Mouse (Mus musculus): ENCODE results near the gene Zfp609. TPM values are rescaled to one million over a fixed set of nuclear protein-coding genes. Genes with fewer than 3 reads are reported as not detected.

Zfp609 gene
- polyA plus RNA-seq, 1 experiment, result 10.4 TPM

DNA sequence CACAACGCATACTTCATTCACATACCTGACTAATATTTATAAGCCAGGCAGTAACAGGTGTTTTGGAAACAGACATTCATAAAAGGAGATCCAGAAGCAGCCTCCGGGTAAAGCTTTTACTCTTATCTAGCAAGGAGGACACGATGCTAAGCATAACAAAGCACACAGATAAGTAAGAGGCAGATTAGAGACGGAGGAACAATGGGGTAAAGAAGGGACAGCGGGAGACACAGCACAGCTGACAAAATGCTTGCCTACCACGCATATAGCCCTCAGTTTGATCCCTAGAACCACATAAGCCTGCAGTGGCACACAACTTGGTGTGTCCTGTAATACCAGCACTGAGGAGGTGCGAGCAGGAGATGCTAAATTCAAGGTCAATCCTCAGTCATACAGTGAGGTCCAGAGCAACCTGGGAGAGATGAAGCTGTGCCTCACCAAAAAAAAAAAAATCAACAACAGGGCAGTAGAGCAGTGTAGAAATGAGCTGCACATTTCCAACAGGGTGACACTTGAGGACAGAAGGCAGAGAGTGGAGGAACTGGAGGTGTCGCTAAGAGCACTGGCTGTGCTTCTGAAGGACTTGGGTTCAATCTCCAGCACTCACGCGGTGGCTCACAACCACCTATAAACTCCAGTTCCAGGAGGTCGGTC, 56.2 kb downstream of the Zfp609 start:
- no peaks in the 10 kb centered on the region; the same call in 1 of the 2 replicates for H3K4me1 ChIP-seq (ENCODE audit: control insufficient read depth, insufficient read depth, low read length)
- no peaks in the 10 kb centered on the region for H3K27me3 ChIP-seq (ENCODE audit: control insufficient read depth, insufficient read depth, low read length)
- no peaks in the 10 kb centered on the region for H3K36me3 ChIP-seq (ENCODE audit: control insufficient read depth, insufficient read depth, low read length)
- H3K27ac ChIP-seq (ENCODE audit: control insufficient read depth, insufficient read depth, low read depth, low read length), result no peak overlapping the region
- H3K4me3 ChIP-seq (ENCODE audit: control insufficient read depth, low read depth, low read length), result no peak overlapping the region
- TF ChIP-seq POLR2A (IDR thresholded peaks at IDR 0.05; ENCODE audit: control insufficient read depth, low read depth, low read length) (no peak), CTCF (IDR thresholded peaks at IDR 0.05; ENCODE audit: control insufficient read depth, insufficient read depth, insufficient replicate concordance, low read depth, low read length) (no peak)

DNA sequence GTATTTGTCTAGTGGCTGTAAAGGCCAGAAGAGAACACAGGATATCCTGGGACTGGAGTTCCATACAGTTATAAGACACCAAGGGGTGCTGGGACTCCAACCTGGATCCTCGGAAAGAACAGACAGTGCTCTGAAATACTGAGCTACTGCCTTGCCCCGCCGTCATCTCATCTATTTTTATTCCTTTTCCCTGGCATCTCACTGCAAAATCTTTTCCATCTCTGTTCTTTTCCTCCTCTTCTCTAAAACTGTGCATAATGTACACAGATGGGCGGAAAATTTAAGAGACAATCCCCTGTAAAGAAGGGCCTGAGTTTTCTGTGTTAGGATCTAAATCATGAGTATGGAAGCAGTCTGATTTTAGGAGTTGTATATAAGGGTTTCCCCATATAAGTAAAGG, 64.6 kb downstream of the Zfp609 start:
- Histone ChIP-seq H3K4me3 (ENCODE audit: control insufficient read depth, low read depth, low read length) (no peak overlapping the region), H3K4me1 (ENCODE audit: control insufficient read depth, insufficient read depth, low read length) (no peaks in the 10 kb centered on the region), H3K27me3 (ENCODE audit: control insufficient read depth, insufficient read depth, low read length) (no peaks in the 10 kb centered on the region), H3K27ac (ENCODE audit: control insufficient read depth, insufficient read depth, low read depth, low read length) (no peak overlapping the region), H3K36me3 (ENCODE audit: control insufficient read depth, insufficient read depth, low read length) (no peaks in the 10 kb centered on the region)
- TF ChIP-seq CTCF (IDR thresholded peaks at IDR 0.05; ENCODE audit: control insufficient read depth, insufficient read depth, insufficient replicate concordance, low read depth, low read length) (no peak), POLR2A (IDR thresholded peaks at IDR 0.05; ENCODE audit: control insufficient read depth, low read depth, low read length) (no peak)

DNA sequence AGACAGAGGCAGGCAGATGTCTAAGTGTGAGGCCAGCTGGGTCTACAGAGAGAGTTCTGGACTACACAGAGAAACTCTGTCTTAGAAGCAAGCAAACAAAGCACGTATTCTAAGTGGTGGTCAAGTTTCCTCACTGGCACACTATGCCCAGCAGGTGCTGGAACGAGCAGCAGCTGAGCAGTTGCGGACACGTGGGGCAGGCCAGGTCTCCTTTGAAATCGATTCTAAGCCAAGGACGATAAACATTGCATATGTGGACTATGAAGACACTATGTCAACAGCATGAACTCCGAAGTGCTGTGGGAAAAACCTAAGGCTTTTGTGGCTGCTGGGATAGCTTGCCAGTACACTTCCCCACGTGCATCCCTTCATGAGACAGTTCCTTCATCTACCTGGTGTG, 67.4 kb downstream of the Zfp609 start:
- Histone ChIP-seq H3K36me3 (ENCODE audit: control insufficient read depth, insufficient read depth, low read length) (no peaks in the 10 kb centered on the region), H3K4me3 (ENCODE audit: control insufficient read depth, low read depth, low read length) (no peak overlapping the region), H3K27ac (ENCODE audit: control insufficient read depth, insufficient read depth, low read depth, low read length) (no peak overlapping the region), H3K27me3 (ENCODE audit: control insufficient read depth, insufficient read depth, low read length) (no peaks in the 10 kb centered on the region), H3K4me1 (ENCODE audit: control insufficient read depth, insufficient read depth, low read length) (no peaks in the 10 kb centered on the region)
- no peak for TF ChIP-seq POLR2A (IDR thresholded peaks at IDR 0.05; ENCODE audit: control insufficient read depth, low read depth, low read length)
- no peak for TF ChIP-seq CTCF (IDR thresholded peaks at IDR 0.05; ENCODE audit: control insufficient read depth, insufficient read depth, insufficient replicate concordance, low read depth, low read length)

DNA sequence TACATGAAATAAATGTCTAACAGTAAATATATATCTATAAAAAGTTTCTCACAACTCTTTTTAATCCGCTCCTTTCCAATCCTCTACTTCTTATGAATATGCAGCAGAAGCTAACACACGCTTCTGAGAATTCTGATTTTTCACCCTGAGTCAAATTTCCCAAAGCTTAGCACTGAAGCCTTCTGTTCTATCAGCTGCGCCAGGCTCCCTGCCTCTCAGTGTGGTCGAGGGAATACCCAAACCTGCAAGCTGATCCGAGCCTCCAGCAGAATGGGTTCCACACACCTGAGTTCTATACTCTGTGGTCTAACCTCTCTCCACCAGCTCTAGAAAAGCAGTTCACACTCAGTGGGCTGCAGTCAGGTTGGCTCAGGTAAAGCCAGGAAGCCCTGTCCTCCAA, 68.1 kb downstream of the Zfp609 start:
- Histone ChIP-seq H3K36me3 (ENCODE audit: control insufficient read depth, insufficient read depth, low read length) (no peaks in the 10 kb centered on the region), H3K4me3 (ENCODE audit: control insufficient read depth, low read depth, low read length) (no peak overlapping the region), H3K27me3 (ENCODE audit: control insufficient read depth, insufficient read depth, low read length) (no peaks in the 10 kb centered on the region), H3K4me1 (ENCODE audit: control insufficient read depth, insufficient read depth, low read length) (no peaks in the 10 kb centered on the region), H3K27ac (ENCODE audit: control insufficient read depth, insufficient read depth, low read depth, low read length) (no peak overlapping the region)
- TF ChIP-seq POLR2A (IDR thresholded peaks at IDR 0.05; ENCODE audit: control insufficient read depth, low read depth, low read length) (no peak), CTCF (IDR thresholded peaks at IDR 0.05; ENCODE audit: control insufficient read depth, insufficient read depth, insufficient replicate concordance, low read depth, low read length) (no peak)

DNA sequence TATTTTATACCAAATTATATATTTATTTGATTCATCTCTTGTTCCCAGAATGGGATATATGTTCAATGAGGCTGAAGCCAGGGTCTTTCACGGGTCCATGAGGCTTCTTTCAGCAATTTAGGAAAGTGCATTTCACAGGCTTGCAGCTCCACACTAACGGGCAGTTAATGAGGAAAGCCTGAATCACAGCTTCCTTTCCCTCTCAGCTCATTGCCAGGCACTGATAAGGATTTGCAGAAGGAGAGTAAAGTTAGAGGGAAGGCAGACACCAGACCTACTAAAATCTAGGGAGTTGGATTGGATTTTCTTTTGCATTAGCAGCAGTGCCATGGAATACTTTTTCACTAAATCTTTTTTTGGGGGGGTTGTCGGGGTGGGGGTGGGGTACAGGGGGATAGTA, 69.5 kb downstream of the Zfp609 start:
- no peaks in the 10 kb centered on the region for H3K36me3 ChIP-seq (ENCODE audit: control insufficient read depth, insufficient read depth, low read length)
- no peaks in the 10 kb centered on the region for H3K4me1 ChIP-seq (ENCODE audit: control insufficient read depth, insufficient read depth, low read length)
- no peaks in the 10 kb centered on the region for H3K27me3 ChIP-seq (ENCODE audit: control insufficient read depth, insufficient read depth, low read length)
- TF ChIP-seq POLR2A (IDR thresholded peaks at IDR 0.05; ENCODE audit: control insufficient read depth, low read depth, low read length) (no peak), CTCF (IDR thresholded peaks at IDR 0.05; ENCODE audit: control insufficient read depth, insufficient read depth, insufficient replicate concordance, low read depth, low read length) (no peak)
- no peak overlapping the region for H3K4me3 ChIP-seq (ENCODE audit: control insufficient read depth, low read depth, low read length)
- no peak overlapping the region for H3K27ac ChIP-seq (ENCODE audit: control insufficient read depth, insufficient read depth, low read depth, low read length)

DNA sequence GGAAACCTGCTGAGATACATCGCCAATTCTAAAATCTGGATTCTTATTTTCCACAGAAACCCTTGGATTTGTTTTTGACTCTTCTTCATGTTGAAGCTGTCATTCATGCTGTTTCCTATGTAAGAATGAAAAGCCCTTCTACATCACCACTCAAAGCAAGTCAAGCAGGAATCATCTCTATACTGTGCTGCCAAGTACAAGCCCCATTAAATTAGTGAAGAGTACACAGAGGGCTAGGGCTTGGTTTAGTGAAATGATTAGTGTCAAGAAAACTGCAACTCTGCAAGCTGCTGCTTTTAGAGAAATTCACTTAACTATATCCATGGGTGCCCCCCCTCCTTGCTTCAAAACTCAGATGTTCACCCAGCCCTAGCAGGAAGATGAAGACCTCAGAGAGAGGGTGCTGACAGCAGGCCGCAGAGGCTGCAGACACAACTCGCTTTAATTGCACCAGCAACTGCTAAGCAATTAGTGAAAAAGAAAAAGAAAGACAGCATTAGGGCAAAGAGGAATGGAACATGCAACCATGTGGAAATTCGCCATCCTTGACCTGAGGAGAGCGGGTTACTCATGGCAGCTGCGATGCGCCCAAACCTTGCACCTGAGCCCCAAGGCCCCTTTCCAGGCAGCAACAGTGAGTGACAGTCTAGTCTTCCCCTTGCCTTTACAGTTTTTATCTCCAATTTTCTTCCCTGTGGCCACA, 71.5 kb downstream of the Zfp609 start:
- Histone ChIP-seq H3K27me3 (ENCODE audit: control insufficient read depth, insufficient read depth, low read length) (no peaks in the 10 kb centered on the region), H3K4me1 (ENCODE audit: control insufficient read depth, insufficient read depth, low read length) (no peaks in the 10 kb centered on the region), H3K4me3 (ENCODE audit: control insufficient read depth, low read depth, low read length) (no peak overlapping the region), H3K27ac (ENCODE audit: control insufficient read depth, insufficient read depth, low read depth, low read length) (no peak overlapping the region), H3K36me3 (ENCODE audit: control insufficient read depth, insufficient read depth, low read length) (no peaks in the 10 kb centered on the region)
- TF ChIP-seq CTCF (IDR thresholded peaks at IDR 0.05; ENCODE audit: control insufficient read depth, insufficient read depth, insufficient replicate concordance, low read depth, low read length), result no peak
- TF ChIP-seq POLR2A (IDR thresholded peaks at IDR 0.05; ENCODE audit: control insufficient read depth, low read depth, low read length), result no peak

DNA sequence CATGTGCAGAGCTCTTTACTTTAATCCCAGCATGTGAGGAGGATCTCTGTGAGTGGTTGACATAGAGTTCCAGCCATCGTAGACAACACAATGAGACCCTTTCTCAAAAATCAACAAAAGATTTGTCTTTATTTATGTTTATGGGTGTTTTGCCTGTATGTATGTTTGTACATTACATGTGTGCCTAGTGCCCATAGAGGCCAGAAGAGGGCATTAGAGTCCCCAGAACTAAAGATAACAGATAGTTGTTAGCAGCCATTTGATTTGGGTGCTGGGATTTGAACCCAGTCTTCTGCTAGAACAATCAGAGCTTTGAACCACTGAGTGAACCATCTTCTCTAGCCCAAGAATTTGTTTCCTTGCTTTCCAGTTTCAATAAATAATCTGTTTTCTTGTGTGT, 72.2 kb downstream of the Zfp609 start:
- H3K4me3 ChIP-seq (ENCODE audit: control insufficient read depth, low read depth, low read length), result no peak overlapping the region
- H3K36me3 ChIP-seq (ENCODE audit: control insufficient read depth, insufficient read depth, low read length), result no peaks in the 10 kb centered on the region
- TF ChIP-seq CTCF (IDR thresholded peaks at IDR 0.05; ENCODE audit: control insufficient read depth, insufficient read depth, insufficient replicate concordance, low read depth, low read length), result no peak
- no peaks in the 10 kb centered on the region for H3K4me1 ChIP-seq (ENCODE audit: control insufficient read depth, insufficient read depth, low read length)
- H3K27me3 ChIP-seq (ENCODE audit: control insufficient read depth, insufficient read depth, low read length), result no peaks in the 10 kb centered on the region
- no peak overlapping the region for H3K27ac ChIP-seq (ENCODE audit: control insufficient read depth, insufficient read depth, low read depth, low read length)

Measured in testis, adult 2 months (tissue).